Mouse (Mus musculus): Measurements from ENCODE around the gene Ska2. TPM values are rescaled to one million over a fixed set of nuclear protein-coding genes. Genes with fewer than 3 reads are reported as not detected.

Ska2 gene
- polyA plus RNA-seq, 1 experiment, result 3.8 TPM

DNA sequence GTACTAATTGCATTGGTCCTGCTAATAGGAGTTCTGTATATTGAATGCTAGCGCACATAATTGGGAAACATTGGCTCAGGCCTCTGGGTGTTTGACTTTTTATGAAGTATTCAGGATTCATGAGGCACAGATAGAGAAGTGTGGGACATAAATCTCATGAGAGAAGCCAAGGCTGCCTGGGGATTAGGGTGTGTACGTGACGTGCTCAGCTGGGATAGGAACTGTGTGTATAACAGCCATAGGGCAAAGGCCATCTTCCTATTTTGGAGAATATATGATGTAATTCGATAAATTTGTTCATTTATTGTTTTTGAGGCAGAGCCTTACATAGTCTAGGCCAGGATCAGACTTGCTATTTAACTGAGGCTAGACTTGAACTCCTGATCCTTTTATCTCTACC, 53.7 kb downstream of the Ska2 start:
- 70% methylated on average over 4 of the region's 4 CpGs for WGBS
- DNase-seq (ENCODE audit: low read depth, low spot score), result no peak

DNA sequence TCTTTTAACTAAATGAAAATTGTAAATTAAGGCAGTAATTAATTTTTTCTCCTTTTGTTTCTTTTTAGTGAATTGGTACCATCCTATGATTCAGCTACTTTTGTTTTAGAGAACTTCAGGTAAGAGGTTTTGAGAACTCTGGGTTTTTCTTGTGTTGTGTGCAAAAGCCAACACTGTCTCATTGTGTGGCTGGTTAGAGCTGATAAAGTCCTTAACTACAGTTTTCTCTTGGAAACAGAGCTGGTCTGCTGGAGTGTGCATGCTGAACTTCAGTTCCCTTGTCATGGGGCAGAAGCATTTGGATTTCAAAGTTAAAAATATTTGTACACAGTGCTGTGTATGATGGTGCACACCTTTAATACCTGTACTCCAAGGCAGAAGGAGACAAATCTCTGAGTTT, 54.7 kb downstream of the Ska2 start:
- DNase-seq (ENCODE audit: low read depth, low spot score), result no peak

DNA sequence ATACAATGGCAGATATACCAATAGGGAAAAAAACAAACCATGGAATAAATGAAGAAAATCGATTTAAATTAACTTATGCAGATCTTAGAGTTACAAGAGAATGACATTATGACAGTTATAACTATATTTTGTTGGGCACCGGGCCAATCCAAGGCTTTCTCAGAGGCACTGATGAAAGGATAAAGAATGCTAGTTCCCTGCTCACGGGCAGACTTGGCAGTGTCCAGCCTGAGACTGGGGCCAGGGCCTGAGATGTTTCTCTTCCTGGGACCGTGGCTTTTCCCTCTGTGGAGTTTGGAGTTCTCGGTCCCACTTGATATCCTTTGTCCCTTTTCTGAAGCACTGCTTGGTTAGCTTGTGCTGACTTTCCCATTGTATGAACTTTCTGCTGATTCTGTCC, 64.6 kb downstream of the Ska2 start:
- DNase-seq (ENCODE audit: low read depth, low spot score), result no peak
- WGBS, result 77% methylated on average over 5 of the region's 5 CpGs

Other genes starting within 250 kb of the Ska2 start
- 5.1 and 8.3 TPM in 2 replicates for gene Ypel2, start 115.5 kb upstream of the Ska2 start, polyA plus RNA-seq (2012; rRNA removed)
- 123 and 155 TPM in 2 replicates for gene Gdpd1, start 35.2 kb upstream of the Ska2 start, polyA plus RNA-seq (2012; rRNA removed)
- 6.1 and 8.3 TPM in 2 replicates for gene Smg8, start 22.5 kb upstream of the Ska2 start, polyA plus RNA-seq (2012; rRNA removed)
- gene Prr11, start 526 bp upstream of the Ska2 start, polyA plus RNA-seq (2012; rRNA removed), result 2.3 and 2.4 TPM in 2 replicates
- 2.6 and 3.3 TPM in 2 replicates for gene Trim37, start 17.8 kb downstream of the Ska2 start, polyA plus RNA-seq (2012; rRNA removed)
- 0.69 and 1.1 TPM in 2 replicates for gene Ppm1e, start 249.8 kb downstream of the Ska2 start, polyA plus RNA-seq (2012; rRNA removed)